Mouse (Mus musculus) limb, embryonic 10.5 days (tissue): Measurements from ENCODE around the gene Ccdc61. TPM values are rescaled to one million over a fixed set of nuclear protein-coding genes. Genes with fewer than 3 reads are reported as not detected.
"Not testable (repeated sequence)": the region's sequence is repeated elsewhere in the genome, so short reads cannot be mapped to it uniquely, and the experiment has no call there.

ENCODE experiments used
- DNase-seq: peaks from one replicate; pipeline ENCODE4 v3.0.0-alpha.2; 2017; ENCODE audit warnings: low spot score
- H3K27ac ChIP-seq: fragments of 300-500 bp; sonication (generic); 2 replicates; pipeline ENCODE4 v1.5.1; 2016; ENCODE audit warnings: mild to moderate bottlenecking
- H3K27me3 ChIP-seq: fragments of 300-500 bp; sonication (generic); 2 replicates; pipeline ENCODE4 v1.6.1; 2016; ENCODE audit warnings: low read depth, mild to moderate bottlenecking; ENCODE audit not compliant: poor library complexity, severe bottlenecking
- H3K36me3 ChIP-seq: fragments of 300-500 bp; sonication (generic); 2 replicates; pipeline ENCODE4 v1.6.1; 2016; ENCODE audit warnings: mild to moderate bottlenecking, moderate library complexity
- H3K4me1 ChIP-seq: fragments of 300-500 bp; sonication (generic); 2 replicates; pipeline ENCODE4 v1.6.1; 2016
- H3K4me3 ChIP-seq: fragments of 300-500 bp; sonication (generic); 2 replicates; pipeline ENCODE4 v1.5.1; 2016; ENCODE audit warnings: mild to moderate bottlenecking, moderate library complexity
- H3K9me3 ChIP-seq: fragments of 300-500 bp; sonication (generic); replicated peaks from 2 replicates; pipeline ENCODE4 v1.6.1; 2016; ENCODE audit warnings: mild to moderate bottlenecking
- WGBS: fragments of 180-500 bp; shearing (Covaris S2); methylation state at CpG from one replicate; pipeline ENCODE4 v1.1.7; 2016; 5-methylcytosine and 5-hydroxymethylcytosine counted together
- polyA plus RNA-seq: library from polyadenylated mRNA; unstranded; fragments of >200 nt; fragmentation: Nextera tagmentation; extraction: Ambion mirVana; gene quantifications from 2 replicates; pipeline ENCODE4 v1.2.1, GENCODE M21; 2016

The Ccdc61 gene
- polyA plus RNA-seq, 1 experiment from 2014 or later = 37.6 TPM

- no peaks in the 10 kb centered on the region for H3K27me3 ChIP-seq
- 30% methylated on average over 13 of the region's 14 CpGs for WGBS
- no peaks in the 10 kb centered on the region for H3K36me3 ChIP-seq
- H3K4me1 ChIP-seq = peaks cover 10% of the 10 kb centered on the region
- peak overlapping the region; percentile 42; the same call in 1 of the 2 replicates for H3K27ac ChIP-seq
- DNase-seq = no peak
- no peaks in the 10 kb centered on the region for H3K9me3 ChIP-seq
- H3K4me3 ChIP-seq = peak overlapping the region; percentile 50
Measured at GRCm38 (mm10) chr7:18872014-18872802, 38.0 kb downstream of the Ccdc61 start.

- H3K4me3 ChIP-seq, H3K27me3 ChIP-seq, H3K27ac ChIP-seq, H3K9me3 ChIP-seq, H3K36me3 ChIP-seq, H3K4me1 ChIP-seq, DNase-seq: not testable (repeated sequence)
- 100% methylated on average over 1 of the region's 8 CpGs for WGBS
Measured at GRCm38 (mm10) chr7:18871031-18871430, 39.2 kb downstream of the Ccdc61 start, which contains the start of gene Pglyrp1. Gene Pglyrp1, plus strand, starts transcription at chr7:18871331.

- H3K27ac ChIP-seq = no peak overlapping the region
- H3K36me3 ChIP-seq = no peaks in the 10 kb centered on the region
- DNase-seq = no peak
- no peaks in the 10 kb centered on the region for H3K9me3 ChIP-seq
- WGBS = 83% methylated on average over 2 of the region's 2 CpGs
- peaks cover 10% of the 10 kb centered on the region for H3K4me1 ChIP-seq
- H3K27me3 ChIP-seq = no peaks in the 10 kb centered on the region
- no peak overlapping the region for H3K4me3 ChIP-seq
Measured at GRCm38 (mm10) chr7:18868491-18868890, 41.7 kb downstream of the Ccdc61 start.

- WGBS = 84% methylated on average over 6 of the region's 6 CpGs
- Histone ChIP-seq H3K36me3 (no peaks in the 10 kb centered on the region), H3K27ac (no peak overlapping the region), H3K27me3 (no peaks in the 10 kb centered on the region), H3K9me3 (no peaks in the 10 kb centered on the region), H3K4me3 (no peak overlapping the region), H3K4me1 (no peaks in the 10 kb centered on the region; the same call in 1 of the 2 replicates)
- no peak for DNase-seq
Measured at GRCm38 (mm10) chr7:18862801-18863200, 47.4 kb downstream of the Ccdc61 start.

- Histone ChIP-seq H3K4me3 (no peak overlapping the region), H3K9me3 (no peaks in the 10 kb centered on the region), H3K4me1 (no peaks in the 10 kb centered on the region; the same call in 1 of the 2 replicates), H3K27me3 (no peaks in the 10 kb centered on the region), H3K36me3 (no peaks in the 10 kb centered on the region), H3K27ac (no peak overlapping the region)
- DNase-seq = no peak
- 82% methylated on average over 5 of the region's 5 CpGs for WGBS
Measured at GRCm38 (mm10) chr7:18858310-18858916, 51.8 kb downstream of the Ccdc61 start.

GRCm38 (mm10) chr7:18848395-18848794 is 61.8 kb downstream of the Ccdc61 start:
- no peaks in the 10 kb centered on the region for H3K4me1 ChIP-seq
- H3K9me3 ChIP-seq = no peaks in the 10 kb centered on the region
- WGBS = 96% methylated on average over 1 of the region's 1 CpGs
- H3K4me3 ChIP-seq = no peak overlapping the region
- no peak overlapping the region for H3K27ac ChIP-seq
- DNase-seq = no peak
- H3K27me3 ChIP-seq = no peaks in the 10 kb centered on the region
- H3K36me3 ChIP-seq = no peaks in the 10 kb centered on the region

GRCm38 (mm10) chr7:18844811-18845210 is 65.4 kb downstream of the Ccdc61 start:
- WGBS = 35% methylated on average over 5 of the region's 5 CpGs
- peaks cover 10% of the 10 kb centered on the region for H3K4me1 ChIP-seq
- H3K9me3 ChIP-seq = no peaks in the 10 kb centered on the region
- no peaks in the 10 kb centered on the region for H3K36me3 ChIP-seq
- H3K27ac ChIP-seq = no peak overlapping the region
- DNase-seq = no peak
- H3K27me3 ChIP-seq = no peaks in the 10 kb centered on the region
- H3K4me3 ChIP-seq = no peak overlapping the region

- 86% methylated on average over 1 of the region's 1 CpGs for WGBS
- H3K4me3 ChIP-seq = peak overlapping the region; percentile 44
- no peaks in the 10 kb centered on the region for H3K9me3 ChIP-seq
Measured at GRCm38 (mm10) chr7:18841174-18841567, 69.0 kb downstream of the Ccdc61 start.

More at GRCm38 (mm10) chr7:18841174-18841567, 69.0 kb downstream of the Ccdc61 start:
- Histone ChIP-seq H3K27ac (no peak overlapping the region; the same call in 1 of the 2 replicates), H3K4me1 (peaks cover 10% of the 10 kb centered on the region), H3K27me3 (no peaks in the 10 kb centered on the region), H3K36me3 (no peaks in the 10 kb centered on the region)
- no peak for DNase-seq

Other genes with a start within 250 kb of the Ccdc61 start
- gene Psg20, start 224.2 kb downstream of the Ccdc61 start, polyA plus RNA-seq = not detected in 2 replicates
- not detected in 2 replicates for gene Psg22, start 192.3 kb downstream of the Ccdc61 start, polyA plus RNA-seq
- not detected in 2 replicates for gene Psg19, start 111.9 kb downstream of the Ccdc61 start, polyA plus RNA-seq
- not detected in 2 replicates for gene Psg17, start 88.8 kb downstream of the Ccdc61 start, polyA plus RNA-seq
- gene Mill2, start 70.4 kb downstream of the Ccdc61 start, polyA plus RNA-seq = not detected in 2 replicates
- gene Pglyrp1, start 39.1 kb downstream of the Ccdc61 start, polyA plus RNA-seq = 0.33 and 0.58 TPM in 2 replicates
- gene Nova2, start 15.5 kb upstream of the Ccdc61 start, polyA plus RNA-seq = 0.23 and 0.28 TPM in 2 replicates
- not detected in 2 replicates for gene Nanos2, start 77.0 kb upstream of the Ccdc61 start, polyA plus RNA-seq
- gene Mypop, start 80.8 kb upstream of the Ccdc61 start, polyA plus RNA-seq = 3.4 and 4.0 TPM in 2 replicates
- 30.8 and 34.4 TPM in 2 replicates for gene Irf2bp1, start 93.6 kb upstream of the Ccdc61 start, polyA plus RNA-seq
- not detected in 2 replicates for gene Foxa3, start 113.1 kb upstream of the Ccdc61 start, polyA plus RNA-seq
- gene Sympk, start 114.0 kb upstream of the Ccdc61 start, polyA plus RNA-seq = 50.4 and 54.6 TPM in 2 replicates
- gene Rsph6a, start 144.3 kb upstream of the Ccdc61 start, polyA plus RNA-seq = not detected in 2 replicates
- gene Dmwd, start 165.8 kb upstream of the Ccdc61 start, polyA plus RNA-seq = 20.0 and 21.4 TPM in 2 replicates
- gene Dmpk, start 173.4 kb upstream of the Ccdc61 start, polyA plus RNA-seq = 7.2 and 8.7 TPM in 2 replicates
- gene Six5, start 184.2 kb upstream of the Ccdc61 start, polyA plus RNA-seq = 5.7 and 7.5 TPM in 2 replicates
- 1.1 and 2.2 TPM in 2 replicates for gene Gm4969, start 208.0 kb upstream of the Ccdc61 start, polyA plus RNA-seq
- gene Fbxo46, start 209.4 kb upstream of the Ccdc61 start, polyA plus RNA-seq = 15.2 and 19.6 TPM in 2 replicates
- 12.5 and 14.4 TPM in 2 replicates for gene Qpctl, start 238.9 kb upstream of the Ccdc61 start, polyA plus RNA-seq
- 176 and 199 TPM in 2 replicates for gene Snrpd2, start 239.3 kb upstream of the Ccdc61 start, polyA plus RNA-seq